Mouse (Mus musculus) bone marrow, adult 2 months (tissue): ENCODE data around the gene Bid. TPM values are rescaled to one million over a fixed set of nuclear protein-coding genes. Genes with fewer than 3 reads are reported as not detected.
A peak's percentile ranks its signal among the peaks of the same experiment; 100 is the strongest.
"Not testable (repeated sequence)": the region's sequence is repeated elsewhere in the genome, so short reads cannot be mapped to it uniquely, and the experiment has no call there.

Experiments used
- H3K27ac ChIP-seq: fragments of 200-500 bp; 2 replicates; pipeline ENCODE4 v1.5.1; 2012; ENCODE audit warnings: low read depth, mild to moderate bottlenecking, control low read depth, inconsistent platforms, low read length; ENCODE audit not compliant: control insufficient read depth, poor library complexity, insufficient read depth
- H3K4me1 ChIP-seq: fragments of 200-500 bp; 2 replicates; pipeline ENCODE4 v1.6.1; 2011; ENCODE audit warnings: low read length; ENCODE audit not compliant: control insufficient read depth, insufficient read depth
- H3K4me3 ChIP-seq: fragments of 200-500 bp; replicated peaks from 2 replicates; pipeline ENCODE3; 2011; ENCODE audit warnings: mild to moderate bottlenecking, low read depth, low read length, control low read depth; ENCODE audit not compliant: control insufficient read depth
- CTCF ChIP-seq: fragments of 200-500 bp; IDR thresholded peaks from 2 replicates; pipeline ENCODE4 v1.5.1; 2011; ENCODE audit warnings: low read length, control low read depth; ENCODE audit not compliant: control insufficient read depth, insufficient read depth
- POLR2A ChIP-seq: fragments of 200-500 bp; IDR thresholded peaks from 2 replicates; pipeline ENCODE4 v1.6.1; 2011; ENCODE audit warnings: low read depth, mild to moderate bottlenecking, control low read depth, low read length, borderline replicate concordance; ENCODE audit not compliant: control insufficient read depth
- WGBS: fragments of 180-500 bp; shearing (Covaris S2); methylation state at CpG from one replicate; pipeline ENCODE4 v1.1.7; 2018; 5-methylcytosine and 5-hydroxymethylcytosine counted together
- polyA plus RNA-seq: library from polyadenylated mRNA; stranded (reverse); fragments of >200 nt; gene quantifications from 2 replicates; pipeline ENCODE4 v1.2.4, GENCODE M21; 2011; ENCODE audit warnings: low replicate concordance; ENCODE audit not compliant: missing spikeins, insufficient read depth, insufficient read length

The Bid gene
- polyA plus RNA-seq, 1 experiment: 20.4 TPM

GRCm38 (mm10) chr6:120914911-120915648 lies 1.6 kb downstream of the Bid start:
- peak overlapping the region; percentile 83 for H3K27ac ChIP-seq
- WGBS: 0% methylated on average over 9 of the region's 9 CpGs
- TF ChIP-seq CTCF: peak; percentile 67
- TF ChIP-seq POLR2A: no peak
- peak overlapping the region; percentile 73 for H3K4me3 ChIP-seq
- H3K4me1 ChIP-seq: peaks cover 11% of the 10 kb centered on the region

GRCm38 (mm10) chr6:120914533-120914910 lies 2.1 kb downstream of the Bid start:
- WGBS: 15% methylated on average over 4 of the region's 4 CpGs
- Histone ChIP-seq H3K4me1 (peaks cover 11% of the 10 kb centered on the region), H3K27ac (peak overlapping the region; percentile 83), H3K4me3 (peak overlapping the region; percentile 3)
- TF ChIP-seq POLR2A: 0 out of 2 replicates have a peak, but pooled peaks have one; percentile 29
- no peak for TF ChIP-seq CTCF

GRCm38 (mm10) chr6:120913783-120914182 lies 2.9 kb downstream of the Bid start:
- 49% methylated on average over 8 of the region's 8 CpGs for WGBS
- Histone ChIP-seq H3K4me3 (no peak overlapping the region), H3K4me1 (peaks cover 11% of the 10 kb centered on the region), H3K27ac (peak overlapping the region; percentile 50)
- TF ChIP-seq CTCF (no peak), POLR2A (no peak)

DNA sequence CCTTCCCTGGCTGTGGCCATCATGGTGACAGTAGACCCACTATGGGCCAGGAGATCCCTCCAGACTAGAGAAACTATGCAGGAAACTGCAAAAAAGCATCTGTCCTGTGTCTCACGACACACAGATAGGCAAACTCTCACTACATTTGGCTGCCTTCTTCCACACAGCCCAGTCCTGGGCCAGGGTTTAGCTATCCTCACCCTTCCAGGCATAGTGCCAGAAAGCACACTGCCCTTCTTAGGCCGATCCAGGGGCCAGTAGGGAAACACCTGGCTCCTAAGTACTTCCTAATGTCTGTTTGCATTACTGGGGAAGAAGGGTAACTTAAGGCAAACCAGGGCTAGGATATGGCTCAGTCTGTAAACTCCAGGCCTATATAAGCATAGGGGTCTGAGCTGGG lies 3.7 kb downstream of the Bid start:
- TF ChIP-seq CTCF (no peak), POLR2A (no peak)
- 17% methylated on average over 2 of the region's 2 CpGs for WGBS
- Histone ChIP-seq H3K4me3 (no peak overlapping the region), H3K27ac (peak overlapping the region; percentile 45; the same call in 1 of the 2 replicates), H3K4me1 (peaks cover 11% of the 10 kb centered on the region)

- TF ChIP-seq CTCF: no peak
- no peak for TF ChIP-seq POLR2A
- H3K4me3 ChIP-seq: no peak overlapping the region
- peak overlapping the region; percentile 56 for H3K27ac ChIP-seq
- peaks cover 13% of the 10 kb centered on the region for H3K4me1 ChIP-seq
- 32% methylated on average over 13 of the region's 13 CpGs for WGBS
Observed at GRCm38 (mm10) chr6:120911213-120912007, 5.2 kb downstream of the Bid start.

GRCm38 (mm10) chr6:120909501-120909900 lies 7.2 kb downstream of the Bid start:
- 80% methylated on average over 3 of the region's 3 CpGs for WGBS
- peaks cover 13% of the 10 kb centered on the region for H3K4me1 ChIP-seq

GRCm38 (mm10) chr6:120907876-120908597 lies 8.6 kb downstream of the Bid start:
- WGBS: 53% methylated on average over 10 of the region's 10 CpGs
- H3K4me1 ChIP-seq: peaks cover 12% of the 10 kb centered on the region
- peak overlapping the region; percentile 52 for H3K27ac ChIP-seq
- not testable (repeated sequence) for H3K4me3 ChIP-seq

More at GRCm38 (mm10) chr6:120909501-120909900, 7.2 kb downstream of the Bid start:
- Histone ChIP-seq H3K4me3 (no peak overlapping the region), H3K27ac (no peak overlapping the region)
- peak; percentile 23; the same call in 1 of the 2 replicates for TF ChIP-seq CTCF
- TF ChIP-seq POLR2A: no peak

- Histone ChIP-seq H3K27ac (no peak overlapping the region; the same call in 1 of the 2 replicates), H3K4me3 (no peak overlapping the region), H3K4me1 (peaks cover 11% of the 10 kb centered on the region)
- no peak for TF ChIP-seq CTCF
- TF ChIP-seq POLR2A: no peak
- 91% methylated on average over 6 of the region's 6 CpGs for WGBS
Observed at GRCm38 (mm10) chr6:120906521-120906920, 10.1 kb downstream of the Bid start.
